Mouse (Mus musculus) lung, adult 18-20 months (tissue): ENCODE results near the gene 2210011C24Rik.
A peak's percentile ranks its signal among the peaks of the same experiment; 100 is the strongest.
"Not testable (repeated sequence)": the region's sequence is repeated elsewhere in the genome, so short reads cannot be mapped to it uniquely, and the experiment has no call there.

Experiments used
- DNase-seq, 2 experiments: peaks; one replicate each; pipeline ENCODE4 v3.0.0; 2022; ENCODE audit warnings: mixed read lengths in 2 of 2

Gene 2210011C24Rik

DNA sequence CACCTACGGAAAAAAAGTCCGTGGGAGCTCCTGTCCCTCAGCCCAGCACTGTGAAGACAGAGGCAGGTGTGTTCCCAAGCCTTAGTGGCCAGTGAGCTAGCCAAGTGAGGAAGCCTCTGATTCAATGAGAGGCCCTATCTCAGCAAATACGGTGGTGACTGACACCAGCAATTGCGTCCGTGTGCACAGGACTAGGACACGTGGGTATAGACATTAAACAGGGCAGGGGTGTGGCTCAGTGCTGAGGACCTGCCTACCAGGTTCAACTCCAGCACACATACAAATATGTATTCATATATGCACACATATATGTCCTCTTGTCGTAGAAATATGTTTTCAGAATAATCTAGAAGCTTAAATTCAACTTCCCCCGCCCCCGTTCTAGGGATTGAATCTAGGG, 7.8 kb upstream of the 2210011C24Rik start:
- DNase-seq = no peak

DNA sequence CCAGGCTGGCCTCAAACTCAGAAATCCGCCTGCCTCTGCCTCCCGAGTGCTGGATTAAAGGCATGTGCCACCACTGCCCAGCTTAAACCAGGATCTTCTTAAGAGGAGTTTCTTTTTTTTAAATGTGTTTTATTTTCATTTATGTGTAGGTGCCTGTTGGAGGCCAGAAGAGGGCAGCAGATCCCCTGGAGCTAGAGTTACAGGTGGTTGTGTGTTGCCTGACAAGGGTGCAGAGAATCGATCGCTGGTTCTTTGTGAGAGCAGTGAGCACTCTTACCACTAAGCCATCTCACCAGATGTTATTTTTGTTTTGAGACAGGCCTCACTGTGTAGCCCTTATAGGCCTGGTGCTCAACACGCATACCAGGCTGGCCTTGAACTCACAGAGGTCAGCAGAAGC, 3.9 kb upstream of the 2210011C24Rik start:
- DNase-seq = no peak

DNA sequence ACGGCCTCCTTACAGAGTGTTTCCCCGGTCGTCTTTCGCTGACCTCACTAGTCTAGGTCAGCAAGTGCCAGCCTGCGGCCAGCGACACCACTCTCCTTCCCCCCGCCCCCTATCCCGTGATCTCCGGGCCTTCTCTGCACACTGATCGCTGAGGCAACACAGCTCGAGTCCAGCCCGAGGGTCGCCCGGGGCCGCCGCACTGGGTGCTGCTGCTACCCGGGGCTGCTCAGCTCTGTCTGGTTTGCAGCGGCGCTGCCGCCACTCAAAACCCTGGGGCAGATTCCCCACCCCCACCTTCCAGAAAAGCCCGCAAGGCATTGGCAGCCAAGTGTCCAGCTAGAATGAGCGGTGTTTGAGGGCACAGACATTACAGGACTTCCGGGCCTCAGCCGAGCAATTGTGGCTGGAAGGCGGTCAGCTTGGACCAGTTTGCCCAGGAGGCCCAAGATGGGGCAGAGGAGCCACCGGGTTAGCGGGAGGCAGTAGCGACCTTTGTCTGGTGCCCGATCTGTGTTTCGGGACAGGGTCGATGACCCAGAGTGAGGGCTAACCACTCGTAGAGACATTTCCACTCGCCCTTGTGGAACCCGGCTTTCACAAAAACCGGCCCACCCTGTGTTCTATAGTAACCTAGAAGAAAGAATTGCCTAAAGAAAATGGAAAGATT, 661 bp upstream of the 2210011C24Rik start:
- peak in 1 of 2 experiments; percentile 49 for DNase-seq

DNA sequence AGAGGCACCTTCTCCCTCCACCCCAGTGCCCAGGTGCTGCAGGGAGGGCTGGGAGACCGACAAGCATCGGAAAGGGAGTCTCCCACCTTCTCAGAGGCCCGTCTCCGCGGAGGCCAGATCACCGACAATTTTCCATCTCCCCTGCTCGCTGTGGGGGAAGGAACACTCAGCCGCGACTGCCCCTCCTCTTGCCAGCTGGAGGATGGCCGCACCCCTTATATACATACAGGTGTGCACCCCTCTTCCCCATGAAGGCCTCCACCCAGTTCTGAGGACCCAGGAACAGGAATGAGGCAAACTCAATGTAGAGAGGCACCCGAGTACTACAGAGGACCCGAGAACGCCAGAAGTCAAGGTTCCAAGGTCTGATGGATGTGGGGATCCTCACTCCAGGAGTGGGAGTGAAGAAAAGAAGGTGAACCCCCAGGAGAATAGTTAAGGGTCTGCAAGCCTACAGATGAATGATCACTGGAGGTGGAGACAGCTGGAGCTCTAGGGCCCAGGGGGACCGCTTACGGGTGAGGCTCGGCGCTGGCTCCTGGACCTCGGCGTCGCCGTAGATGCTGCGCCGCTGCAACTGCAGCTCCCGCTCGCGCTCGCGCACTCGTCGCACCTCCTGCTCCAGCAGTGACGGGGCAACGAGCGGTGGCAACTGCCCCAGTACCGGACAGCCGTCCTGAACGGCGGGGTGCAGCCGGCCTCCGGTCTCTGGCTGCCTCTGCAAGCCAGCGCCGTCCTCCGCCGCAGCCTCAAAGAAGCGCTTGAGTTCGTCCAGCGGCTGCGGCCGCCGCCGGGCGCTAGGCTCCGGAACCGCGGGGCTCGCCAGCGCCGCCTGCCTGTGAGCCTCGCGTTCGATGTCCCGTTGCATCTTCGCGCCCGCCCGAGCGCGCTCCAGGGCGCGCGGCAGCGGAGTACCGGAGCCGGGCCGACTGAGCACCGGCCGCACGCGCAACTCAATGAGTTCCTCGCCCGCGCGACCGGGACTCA, 1.1 kb downstream of the 2210011C24Rik start:
- DNase-seq = peak; percentile 74 to 77

GRCm38 (mm10) chr8:84009876-84010275, 2.1 kb downstream of the 2210011C24Rik start:
- peak; percentile 87 to 89 for DNase-seq

- no peak for DNase-seq
Observed at GRCm38 (mm10) chr8:84008362-84008761, 3.6 kb downstream of the 2210011C24Rik start.

DNA sequence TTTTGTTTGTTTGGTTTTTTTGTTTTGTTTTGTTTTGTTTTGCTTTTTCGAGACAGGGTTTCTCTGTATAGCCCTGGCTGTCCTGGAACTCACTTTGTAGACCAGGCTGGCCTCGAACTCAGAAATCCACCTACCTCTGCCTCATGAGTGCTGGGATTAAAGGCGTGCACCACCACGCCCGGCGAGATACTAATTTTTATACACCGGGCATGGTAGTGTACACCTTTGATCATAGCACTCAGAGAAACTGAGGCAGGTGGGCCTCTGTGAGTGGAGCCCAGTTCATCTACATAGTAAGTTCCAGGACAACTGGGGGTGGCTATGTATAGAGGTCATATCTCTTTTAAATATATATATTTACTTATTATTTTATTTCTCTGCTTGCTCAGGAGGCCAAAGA, 6.5 kb downstream of the 2210011C24Rik start:
- DNase-seq = not testable (repeated sequence)

DNA sequence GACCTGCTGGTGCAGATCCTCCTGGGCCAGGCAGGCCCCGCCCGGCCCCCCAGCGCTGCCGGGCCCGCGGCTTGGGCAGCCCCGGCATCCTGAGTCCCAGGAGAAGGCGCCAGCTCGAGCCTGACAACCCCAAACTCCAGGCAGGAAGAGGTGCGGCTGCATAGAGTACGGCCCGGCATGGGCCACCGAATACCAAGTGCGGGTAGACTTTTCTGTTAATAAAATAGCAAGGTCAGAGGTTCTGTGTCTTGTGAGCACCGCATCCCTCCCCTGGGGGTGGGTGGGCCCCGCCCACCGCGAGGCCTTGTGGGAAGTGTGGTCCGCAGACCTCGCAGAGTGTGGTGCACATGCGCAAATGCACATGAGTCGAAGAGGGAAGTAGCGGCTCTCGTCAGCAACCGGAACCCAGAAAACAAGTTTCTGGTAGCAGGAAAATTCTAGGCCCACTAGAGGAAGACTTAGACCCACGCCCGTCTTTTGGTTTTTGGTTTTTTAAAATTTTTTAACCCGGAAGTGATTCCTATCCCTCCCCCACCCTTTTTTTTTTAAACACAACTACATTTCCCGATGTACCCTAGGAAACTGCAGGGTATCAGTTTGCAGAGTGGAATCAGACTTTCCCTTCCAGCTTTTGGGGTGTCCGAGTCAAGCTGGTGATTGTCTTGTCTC, 7.3 kb downstream of the 2210011C24Rik start:
- peak; percentile 95 to 96 for DNase-seq

- DNase-seq = no peak
Observed at GRCm38 (mm10) chr8:84003612-84004246, 8.2 kb downstream of the 2210011C24Rik start.

GRCm38 (mm10) chr8:84002957-84003611, 8.9 kb downstream of the 2210011C24Rik start:
- no peak for DNase-seq

DNA sequence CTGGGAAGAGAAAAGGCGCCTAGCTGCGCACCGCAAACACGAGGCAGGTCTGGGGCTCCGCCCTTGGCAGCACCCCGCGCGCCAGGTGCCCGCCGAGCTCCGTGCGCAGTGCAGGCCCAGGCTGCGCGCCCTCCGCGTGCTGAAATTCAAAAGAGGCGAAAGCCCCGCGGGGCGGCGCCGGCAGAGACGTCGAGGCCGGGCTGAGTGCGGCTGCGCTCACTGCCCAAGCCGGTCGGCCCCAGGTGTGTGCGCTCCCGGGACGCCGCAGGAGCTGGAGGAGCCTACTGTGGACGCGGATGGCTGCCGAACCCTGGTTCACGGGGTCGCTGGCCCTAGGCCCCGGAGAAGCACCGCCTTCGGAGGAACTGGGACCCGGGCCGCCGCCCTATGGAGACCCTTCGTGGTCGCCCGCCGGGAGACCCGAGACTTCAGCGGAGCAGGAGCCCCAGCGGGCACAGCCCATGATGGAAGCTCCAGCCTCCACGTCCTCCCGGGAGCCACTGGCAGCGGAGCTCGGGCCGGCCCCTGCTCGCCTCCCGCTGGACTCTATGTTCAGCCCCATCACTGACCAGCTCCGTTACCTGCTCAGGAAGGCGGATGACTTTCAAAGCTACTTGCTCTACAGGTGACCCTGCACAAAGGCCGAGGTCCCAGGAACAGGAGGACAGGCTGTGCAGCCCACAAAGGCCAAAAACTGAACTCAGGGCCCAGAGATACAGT, 10.5 kb downstream of the 2210011C24Rik start, which contains the start of gene 1700067K01Rik:
TSS of gene 1700067K01Rik (plus strand) at position 222 of the 720 bp plus-strand sequence.
- no peak for DNase-seq

- no peak for DNase-seq
Observed at GRCm38 (mm10) chr8:83999825-84000224, 12.1 kb downstream of the 2210011C24Rik start.

DNA sequence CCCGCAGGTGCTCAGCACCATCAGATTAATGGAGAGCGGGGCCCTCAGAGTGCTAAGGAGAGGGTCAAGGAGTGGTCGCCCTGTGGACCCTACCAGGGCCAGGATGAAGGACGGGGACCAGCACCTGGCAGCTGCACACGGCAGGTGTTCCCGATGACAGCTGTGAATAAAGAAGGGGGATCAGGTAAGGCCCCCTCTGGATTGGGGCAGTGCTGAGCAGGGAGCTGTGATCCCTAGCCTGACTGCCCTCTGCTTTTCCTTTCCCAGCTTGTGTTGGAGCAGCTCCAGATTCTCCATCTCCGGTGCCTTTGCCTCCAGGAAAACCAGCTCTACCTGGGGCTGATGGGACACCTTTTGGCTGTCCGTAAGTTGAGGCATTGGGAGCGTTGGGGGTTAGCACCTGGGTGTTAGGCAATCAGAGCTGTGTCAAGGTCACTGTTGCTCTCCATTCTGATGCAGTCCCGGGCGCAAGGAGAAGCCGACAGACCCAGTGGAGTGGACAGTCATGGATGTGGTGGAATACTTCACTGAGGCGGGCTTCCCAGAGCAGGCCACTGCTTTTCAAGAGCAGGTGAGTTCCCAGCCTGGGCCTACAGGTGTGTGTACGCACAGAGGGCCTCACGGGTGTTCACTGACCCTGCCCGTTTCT, 12.8 kb downstream of the 2210011C24Rik start:
- DNase-seq = no peak

- DNase-seq = peak; percentile 54 to 60
Observed at GRCm38 (mm10) chr8:83998231-83999056, 13.5 kb downstream of the 2210011C24Rik start.

GRCm38 (mm10) chr8:83997511-83998141, 14.3 kb downstream of the 2210011C24Rik start, which contains the start of gene Samd1:
Samd1 (plus strand) TSS chr8:83997672.
- no peak for DNase-seq

DNA sequence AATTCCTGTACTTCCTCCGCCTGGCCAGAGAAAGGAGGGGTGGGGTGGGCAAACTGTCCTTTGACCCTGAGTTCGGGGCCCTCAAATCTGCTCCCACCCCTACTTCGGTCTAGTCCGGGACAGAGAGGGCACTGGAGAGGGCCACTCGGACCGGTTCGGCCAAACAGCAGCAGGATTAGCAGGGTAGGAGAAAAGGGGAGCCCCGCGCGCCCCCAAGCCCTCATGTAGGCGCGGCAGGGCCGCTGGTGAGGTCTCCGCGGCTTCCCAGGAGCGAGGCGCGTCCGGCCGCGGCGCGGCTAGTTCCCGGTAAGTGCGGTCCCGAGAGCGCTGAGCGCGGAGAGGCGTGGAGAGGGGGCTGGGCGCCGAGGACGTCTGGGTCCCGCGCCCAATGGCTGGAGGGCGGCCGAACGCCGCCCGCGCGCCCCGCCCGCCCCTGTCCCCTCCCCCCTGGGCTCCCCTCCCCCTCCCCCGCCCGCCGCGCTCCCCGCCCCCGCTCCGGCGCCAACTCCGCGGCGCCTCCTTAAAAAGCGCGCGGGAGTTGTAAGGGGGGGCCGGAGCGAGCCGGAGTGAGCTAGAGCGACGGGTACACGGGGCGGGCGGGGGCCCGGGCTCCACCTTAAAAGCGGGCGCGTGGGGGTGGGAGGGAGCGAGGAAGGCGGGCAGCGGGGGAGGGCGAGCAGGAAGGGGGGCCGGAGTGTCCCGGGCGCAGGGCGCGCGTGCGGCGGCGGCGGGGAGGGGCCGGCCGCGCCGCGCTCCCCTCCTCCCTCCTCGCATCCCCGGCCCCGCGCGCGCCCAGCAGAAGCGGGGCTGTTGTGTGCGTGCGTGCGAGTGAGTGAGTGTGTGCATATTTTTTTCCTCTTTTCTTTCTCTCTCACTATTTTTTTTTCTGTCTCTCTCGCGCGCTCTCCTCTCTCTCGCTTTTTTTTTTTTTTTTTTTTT, 15.1 kb downstream of the 2210011C24Rik start:
- DNase-seq = peak; percentile 91 to 93

DNA sequence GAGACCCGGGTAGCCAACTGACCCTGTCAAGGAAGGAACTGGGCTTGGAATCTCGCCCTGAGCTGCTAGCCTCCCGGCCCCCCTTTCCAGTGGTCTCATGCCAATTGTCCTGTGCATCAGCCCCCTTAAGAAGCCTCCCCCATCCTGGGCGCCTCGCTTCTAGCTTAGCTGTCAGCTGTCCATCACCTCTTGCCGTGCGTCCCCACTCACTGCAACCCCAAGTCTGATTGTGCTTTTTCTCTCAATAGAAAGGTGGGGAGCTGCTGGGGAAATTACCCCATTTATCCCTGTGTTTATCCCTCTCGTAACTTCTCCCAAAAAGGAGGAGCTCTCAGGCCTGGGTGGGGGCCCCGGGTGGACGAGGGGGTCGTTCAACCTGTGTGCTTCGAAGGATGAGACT, 16.0 kb downstream of the 2210011C24Rik start:
- no peak for DNase-seq

GRCm38 (mm10) chr8:83994030-83994429, 17.9 kb downstream of the 2210011C24Rik start:
- no peak for DNase-seq
